Mouse (Mus musculus): Measurements from ENCODE around the gene Cdc42ep4.

DNA sequence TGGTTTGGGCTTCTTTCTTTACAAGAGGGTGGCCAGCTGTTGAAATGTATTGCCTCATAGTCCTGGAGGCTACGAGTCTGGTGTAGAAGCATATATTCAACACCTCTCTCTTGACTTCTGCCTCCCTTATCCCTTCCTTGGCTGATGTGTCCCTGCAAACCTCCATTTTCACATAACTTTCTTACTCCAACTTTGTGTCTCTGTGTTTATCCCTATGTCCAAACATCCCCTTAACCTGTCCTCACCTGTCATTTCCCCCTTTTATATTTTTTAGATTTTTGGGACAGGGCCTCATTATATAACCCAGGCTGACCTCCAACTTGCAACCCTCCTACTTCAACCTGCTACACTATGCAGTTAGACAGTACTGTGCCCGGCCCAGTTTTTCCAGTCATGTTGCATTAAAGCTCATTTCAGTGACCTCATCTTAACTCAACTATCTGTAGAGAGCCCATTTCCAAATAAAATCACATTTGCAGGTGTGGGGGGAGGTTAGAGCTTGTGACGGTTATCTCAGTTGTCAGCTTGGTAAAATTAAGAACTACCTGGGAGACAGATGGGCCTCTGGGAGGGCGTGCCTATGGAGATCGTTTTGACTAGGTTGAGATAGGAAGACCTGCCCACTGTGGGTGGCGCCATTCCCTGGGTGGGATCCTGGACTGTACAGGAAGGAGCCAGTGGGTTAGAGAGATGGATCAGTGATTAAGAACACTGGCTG is 12.6 kb upstream of the Cdc42ep4 start:
- TF ChIP-seq CTCF (IDR thresholded peaks at IDR 0.05; ENCODE audit: low read depth, low read length) (no peak), GATA1 (IDR thresholded peaks at IDR 0.05; ENCODE audit: borderline replicate concordance, low read length) (no peak)
